Mouse (Mus musculus) embryonic fibroblast, embryonic 13.5 days (primary cell): Measurements from ENCODE around the gene Gpr19.

Experiments
- CTCF ChIP-seq: IDR thresholded peaks from 2 replicates; pipeline ENCODE4 v1.5.1; 2011; ENCODE audit warnings: mild to moderate bottlenecking, control low read depth, low read length, moderate library complexity, borderline replicate concordance; ENCODE audit not compliant: insufficient read depth
- POLR2A ChIP-seq: IDR thresholded peaks from 2 replicates; pipeline ENCODE4 v1.6.1; 2011; ENCODE audit warnings: low read depth, mild to moderate bottlenecking, control low read depth, low read length, moderate library complexity

DNA sequence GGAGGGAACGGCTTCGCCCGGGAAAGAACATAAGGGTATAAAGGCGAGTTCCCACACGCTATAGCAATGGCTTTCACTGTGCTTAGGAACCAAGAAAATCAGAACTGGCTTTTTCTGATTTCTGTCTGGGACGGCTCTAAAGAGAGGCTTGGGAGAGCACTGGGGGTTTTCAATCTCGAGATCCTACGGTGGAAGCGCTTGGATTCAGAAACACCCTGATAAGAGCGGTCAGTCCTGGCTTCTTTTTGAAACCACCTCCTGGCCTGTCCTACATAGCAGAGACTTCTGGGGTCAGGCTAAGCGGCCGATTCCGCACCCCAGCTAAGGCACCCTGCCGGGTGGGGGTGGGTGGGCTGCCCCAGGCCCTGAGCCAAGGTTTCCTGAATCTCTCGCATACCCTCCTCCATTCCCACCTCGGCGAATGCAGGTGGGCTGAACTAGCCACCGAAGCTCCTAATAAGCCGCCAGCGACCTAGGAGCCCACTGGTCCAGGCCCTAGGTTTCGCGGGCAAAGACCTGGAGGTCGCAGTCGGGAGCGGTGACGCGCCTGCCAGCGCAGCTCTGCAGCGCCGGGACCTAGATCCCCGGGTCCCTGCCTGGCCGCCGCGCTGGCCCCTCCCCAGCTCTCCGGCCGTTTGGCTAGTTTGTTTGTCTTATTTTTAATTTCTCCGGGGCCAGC is 21.3 kb upstream of the Gpr19 start:
- TF ChIP-seq CTCF: no peak
- TF ChIP-seq POLR2A: 0 out of 2 replicates have a peak, but pooled peaks have one; percentile 57
